Mouse (Mus musculus): Measurements from ENCODE around the gene Rps15a.

- TF ChIP-seq CTCF (conservative IDR thresholded peaks at IDR 0.05 in 1 of 2, IDR thresholded peaks at IDR 0.05 in 1 of 2; ENCODE audit: low read depth in 2 of 2, low read length in 2 of 2) = no peak
- TF ChIP-seq MAFK (IDR thresholded peaks at IDR 0.05; ENCODE audit: insufficient replicate concordance, low read length) = no peak
- TF ChIP-seq ZNF384 (IDR thresholded peaks at IDR 0.05; ENCODE audit: low read depth, low read length) = no peak
- no peak for TF ChIP-seq POLR2A (IDR thresholded peaks at IDR 0.05; ENCODE audit: low read depth, low read length)
- no peak for TF ChIP-seq TBP (conservative IDR thresholded peaks at IDR 0.05; ENCODE audit: low read depth, low read length)
- TF ChIP-seq USF1 (IDR thresholded peaks at IDR 0.05; ENCODE audit: low read depth, low read length) = no peak
- TF ChIP-seq CHD2 (IDR thresholded peaks at IDR 0.05; ENCODE audit: low read length) = no peak
- TF ChIP-seq HCFC1 (IDR thresholded peaks at IDR 0.05; ENCODE audit: low read depth, low read length) = no peak
- TF ChIP-seq RCOR1 (conservative IDR thresholded peaks at IDR 0.05; ENCODE audit: low read depth, low read length) = no peak
- no peak for TF ChIP-seq JUND (conservative IDR thresholded peaks at IDR 0.05; ENCODE audit: low read depth, low read length)
These were observed 4.7 kb upstream of the Rps15a start for GRCm38 (mm10) chr7:118120654-118121053.
